Mouse (Mus musculus) midbrain, embryonic 16.5 days (tissue): ENCODE data around the gene Gm49366. TPM values are rescaled to one million over a fixed set of nuclear protein-coding genes. Genes with fewer than 3 reads are reported as not detected.
"Not testable (repeated sequence)": the region's sequence is repeated elsewhere in the genome, so short reads cannot be mapped to it uniquely, and the experiment has no call there.

Experiments used
- ATAC-seq: fragments of 200-750 bp; cut with Nextera tagmentation; 2 replicates; pipeline ENCODE4 v1.8.0; 2017; ENCODE audit warnings: moderate TSS enrichment
- H3K27ac ChIP-seq: fragments of 300-500 bp; sonication (generic); 2 replicates; pipeline ENCODE4 v1.5.1; 2014; ENCODE audit warnings: mild to moderate bottlenecking, low read length, mixed read lengths
- H3K27me3 ChIP-seq: fragments of 300-500 bp; sonication (generic); 2 replicates; pipeline ENCODE4 v1.6.1; 2014; ENCODE audit warnings: low read depth, low read length, mixed read lengths; ENCODE audit not compliant: control insufficient read depth, insufficient read depth
- H3K36me3 ChIP-seq: fragments of 300-500 bp; sonication (generic); 2 replicates; pipeline ENCODE4 v1.6.1; 2014; ENCODE audit warnings: mild to moderate bottlenecking, low read length, moderate library complexity, mixed read lengths; ENCODE audit not compliant: control insufficient read depth, insufficient read depth
- H3K4me1 ChIP-seq: fragments of 300-500 bp; sonication (generic); 2 replicates; pipeline ENCODE4 v1.6.1; 2014; ENCODE audit warnings: mild to moderate bottlenecking, low read length, mixed read lengths; ENCODE audit not compliant: control insufficient read depth, insufficient read depth
- H3K4me2 ChIP-seq: fragments of 300-500 bp; sonication (generic); 2 replicates; pipeline ENCODE4 v1.6.1; 2014; ENCODE audit warnings: mild to moderate bottlenecking, low read length, mixed read lengths
- H3K4me3 ChIP-seq: fragments of 300-500 bp; sonication (generic); 2 replicates; pipeline ENCODE4 v1.5.1; 2014; ENCODE audit warnings: low read depth, mild to moderate bottlenecking, low read length, moderate library complexity, mixed read lengths
- H3K9ac ChIP-seq: fragments of 300-500 bp; sonication (generic); 2 replicates; pipeline ENCODE4 v1.6.1; 2014; ENCODE audit warnings: low read depth, low read length, mixed read lengths
- H3K9me3 ChIP-seq: fragments of 300-500 bp; sonication (generic); replicated peaks from 2 replicates; pipeline ENCODE4 v1.6.1; 2014; ENCODE audit warnings: mild to moderate bottlenecking, low read length, mixed read lengths; ENCODE audit not compliant: control insufficient read depth, poor library complexity, severe bottlenecking
- WGBS: fragments of 180-500 bp; shearing (Covaris S2); extraction: QIAGEN DNeasy Blood & Tissue Kit; methylation state at CpG from one replicate; pipeline ENCODE4 v1.1.7; 2014; 5-methylcytosine and 5-hydroxymethylcytosine counted together
- polyA plus RNA-seq: library from polyadenylated mRNA; unstranded; fragments of >200 nt; fragmentation: Nextera tagmentation; extraction: Ambion mirVana; gene quantifications from 2 replicates; pipeline ENCODE4 v1.2.1, GENCODE M21; 2015

The Gm49366 gene
- polyA plus RNA-seq, 1 experiment from 2014 or later, result not detected

DNA sequence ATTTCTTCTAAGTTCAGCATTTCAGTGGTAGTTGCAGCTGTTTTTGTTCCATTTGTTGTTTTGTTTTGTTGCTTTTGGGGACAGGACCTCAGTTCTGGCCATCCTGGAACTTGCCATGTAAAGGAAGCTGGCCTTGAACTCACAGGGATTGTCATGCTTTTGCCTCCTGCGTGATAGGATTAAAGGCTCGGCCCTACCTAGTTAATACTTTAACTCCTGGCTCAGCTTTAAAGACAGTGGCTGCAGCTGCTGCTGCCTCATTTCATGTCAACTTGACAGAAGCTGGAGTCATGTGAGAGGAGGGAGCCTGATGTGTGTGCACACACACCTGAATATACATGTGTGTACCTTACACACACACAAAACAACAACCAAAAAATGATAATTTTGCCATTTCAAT lies 5.3 kb downstream of the Gm49366 start:
- Histone ChIP-seq H3K9ac (no peak overlapping the region), H3K36me3 (no peaks in the 10 kb centered on the region), H3K27ac (no peak overlapping the region), H3K4me3 (no peak overlapping the region), H3K4me1 (no peaks in the 10 kb centered on the region), H3K9me3 (peaks cover 7% of the 10 kb centered on the region; the same call in 1 of the 2 replicates), H3K4me2 (no peak overlapping the region), H3K27me3 (no peaks in the 10 kb centered on the region)
- ATAC-seq, result no peak
- WGBS, result 54% methylated on average over 2 of the region's 2 CpGs

DNA sequence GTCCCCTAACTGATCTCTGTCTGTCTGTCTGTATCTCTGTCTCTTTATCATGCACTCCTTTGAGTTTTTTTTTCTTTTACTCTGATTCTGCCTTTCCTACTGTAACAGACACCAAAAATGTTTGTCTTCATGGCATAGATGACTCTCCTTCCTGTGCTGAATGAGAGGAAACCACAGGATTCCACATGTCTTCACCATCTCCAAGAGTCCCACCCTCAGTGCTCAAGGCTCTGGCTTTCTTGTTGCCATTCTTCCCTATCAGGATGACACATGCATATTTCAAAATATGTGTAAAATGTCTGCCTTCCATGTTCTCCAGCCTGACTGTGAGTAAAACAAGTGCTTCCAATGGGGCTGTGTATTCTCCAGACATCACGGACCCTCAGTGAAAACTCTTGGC lies 8.2 kb downstream of the Gm49366 start:
- no peaks in the 10 kb centered on the region; the same call in 1 of the 2 replicates for H3K27me3 ChIP-seq
- ATAC-seq, result no peak
- H3K4me3 ChIP-seq, result no peak overlapping the region
- H3K27ac ChIP-seq, result no peak overlapping the region
- WGBS, result 93% methylated on average over 1 of the region's 1 CpGs
- H3K4me1 ChIP-seq, result no peaks in the 10 kb centered on the region
- H3K4me2 ChIP-seq, result no peak overlapping the region
- H3K9me3 ChIP-seq, result peaks cover 5% of the 10 kb centered on the region; the same call in 1 of the 2 replicates
- no peaks in the 10 kb centered on the region for H3K36me3 ChIP-seq
- no peak overlapping the region for H3K9ac ChIP-seq

DNA sequence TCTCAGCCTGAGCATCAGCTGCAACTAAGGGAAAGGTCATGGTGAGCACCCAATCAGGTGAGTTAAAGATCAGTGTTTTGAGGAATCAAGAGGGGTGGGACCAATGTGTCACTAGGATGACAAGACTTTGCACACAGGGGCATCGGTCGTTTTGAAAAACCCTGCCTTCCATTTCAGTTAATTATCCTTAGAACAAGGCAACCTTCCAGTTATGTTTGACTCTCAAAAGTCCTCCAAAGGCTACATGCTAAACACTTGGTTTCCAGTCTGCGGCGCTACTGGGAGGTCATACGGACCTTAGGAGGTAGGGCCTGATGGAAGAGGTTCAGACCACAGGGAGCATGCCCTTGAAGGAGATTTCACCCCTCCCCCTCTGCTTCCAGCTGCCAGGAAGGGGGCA lies 12.0 kb downstream of the Gm49366 start:
- not testable (repeated sequence) for H3K4me1 ChIP-seq, H3K27ac ChIP-seq, H3K4me2 ChIP-seq, H3K4me3 ChIP-seq, H3K36me3 ChIP-seq, H3K9ac ChIP-seq, ATAC-seq, H3K27me3 ChIP-seq, H3K9me3 ChIP-seq
- 79% methylated on average over 5 of the region's 5 CpGs for WGBS

DNA sequence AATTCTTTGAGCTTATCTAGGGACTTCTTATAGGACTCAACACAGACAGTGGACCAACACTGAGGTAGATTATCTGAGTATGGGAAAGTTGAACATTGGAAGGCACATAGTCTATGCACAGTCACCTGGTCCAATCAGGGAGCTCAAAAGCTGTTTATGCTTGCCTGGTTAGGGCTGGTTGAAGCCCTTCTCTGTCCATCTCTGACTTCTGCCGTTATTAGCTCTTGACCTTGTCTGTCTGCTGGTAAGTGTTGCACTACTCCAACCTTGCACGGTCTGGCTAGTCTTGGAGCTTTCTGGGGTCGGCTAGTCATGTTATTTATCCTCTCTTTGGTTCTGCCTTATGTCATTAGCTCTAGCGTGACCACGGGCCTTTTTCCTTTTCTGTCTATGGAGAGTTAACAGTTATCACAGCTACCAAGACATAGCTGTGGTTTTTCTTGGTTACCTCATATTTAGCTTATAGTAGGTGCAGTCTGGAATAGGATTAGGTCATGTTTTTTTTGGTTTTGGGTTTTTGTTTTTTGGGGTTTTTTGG lies 13.3 kb downstream of the Gm49366 start, which contains the start of gene Acot3:
Gene Acot3 (plus strand): TSS at position 208 of the 538 bp plus-strand sequence.
- H3K36me3 ChIP-seq, result no peaks in the 10 kb centered on the region
- H3K27me3 ChIP-seq, result peaks cover 3% of the 10 kb centered on the region; the same call in 1 of the 2 replicates
- H3K4me3 ChIP-seq, result peak within 1 kb of the TSS; percentile 46
- H3K27ac ChIP-seq, result no peak within 1 kb of the TSS
- peaks cover 5% of the 10 kb centered on the region; the same call in 1 of the 2 replicates for H3K9me3 ChIP-seq
- no peak for ATAC-seq
- H3K4me2 ChIP-seq, result peak within 1 kb of the TSS; percentile 73
- 73% methylated on average over 5 of the region's 5 CpGs for WGBS
- no peak within 1 kb of the TSS for H3K9ac ChIP-seq
- H3K4me1 ChIP-seq, result peaks cover 4% of the 10 kb centered on the region; the same call in 1 of the 2 replicates

DNA sequence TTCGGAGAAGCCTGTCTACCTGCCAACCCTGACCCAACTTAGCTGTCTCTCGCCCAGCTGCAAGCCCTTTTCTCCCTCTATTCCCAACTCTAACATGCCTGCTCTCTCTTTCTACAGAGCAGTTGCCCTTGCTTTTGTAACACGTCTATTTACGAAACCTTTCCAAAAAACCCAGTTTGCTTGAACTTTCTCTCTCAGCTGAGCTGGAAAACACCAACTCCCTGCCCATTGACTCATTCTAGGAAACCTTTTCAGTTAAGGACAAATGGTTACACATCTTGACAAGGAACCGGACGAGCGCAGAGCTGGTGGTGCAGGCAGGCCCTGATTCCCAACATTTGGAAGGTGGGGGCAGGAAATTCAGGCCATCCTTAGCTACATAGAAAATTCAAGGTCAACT lies 13.9 kb downstream of the Gm49366 start:
- Histone ChIP-seq H3K4me3 (no peak overlapping the region), H3K36me3 (no peaks in the 10 kb centered on the region), H3K9me3 (peaks cover 5% of the 10 kb centered on the region; the same call in 1 of the 2 replicates), H3K4me1 (peaks cover 4% of the 10 kb centered on the region; the same call in 1 of the 2 replicates), H3K27ac (no peak overlapping the region), H3K9ac (no peak overlapping the region), H3K4me2 (peak overlapping the region; percentile 73; the same call in 1 of the 2 replicates), H3K27me3 (peaks cover 3% of the 10 kb centered on the region; the same call in 1 of the 2 replicates)
- ATAC-seq, result no peak
- 94% methylated on average over 7 of the region's 7 CpGs for WGBS

DNA sequence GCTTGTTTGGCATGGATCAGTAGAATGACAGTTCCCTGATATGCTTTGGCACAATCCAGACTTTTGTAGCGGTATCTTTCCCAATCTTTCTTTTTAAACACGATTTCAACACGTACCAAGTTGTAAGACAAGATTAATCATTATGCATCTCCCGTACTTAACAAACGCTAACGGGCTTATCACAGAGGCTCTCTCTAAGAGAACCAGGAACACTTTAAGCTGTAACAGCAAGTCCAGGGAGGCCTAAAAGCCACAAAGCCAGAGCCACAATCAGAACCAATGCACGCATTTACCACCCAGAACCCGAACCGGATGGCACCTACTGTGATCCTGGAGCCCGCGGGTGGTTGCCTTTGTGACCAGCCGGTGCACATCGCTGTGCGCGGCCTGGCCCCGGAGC lies 14.4 kb downstream of the Gm49366 start:
- WGBS, result 8% methylated on average over 16 of the region's 16 CpGs
- peak overlapping the region; percentile 73 for H3K4me2 ChIP-seq
- peak overlapping the region; percentile 53 for H3K9ac ChIP-seq
- peaks cover 4% of the 10 kb centered on the region; the same call in 1 of the 2 replicates for H3K4me1 ChIP-seq
- peak overlapping the region; percentile 46 for H3K4me3 ChIP-seq
- H3K27me3 ChIP-seq, result peaks cover 3% of the 10 kb centered on the region; the same call in 1 of the 2 replicates
- no peak for ATAC-seq
- no peaks in the 10 kb centered on the region for H3K36me3 ChIP-seq
- H3K27ac ChIP-seq, result no peak overlapping the region
- H3K9me3 ChIP-seq, result peaks cover 4% of the 10 kb centered on the region; the same call in 1 of the 2 replicates

DNA sequence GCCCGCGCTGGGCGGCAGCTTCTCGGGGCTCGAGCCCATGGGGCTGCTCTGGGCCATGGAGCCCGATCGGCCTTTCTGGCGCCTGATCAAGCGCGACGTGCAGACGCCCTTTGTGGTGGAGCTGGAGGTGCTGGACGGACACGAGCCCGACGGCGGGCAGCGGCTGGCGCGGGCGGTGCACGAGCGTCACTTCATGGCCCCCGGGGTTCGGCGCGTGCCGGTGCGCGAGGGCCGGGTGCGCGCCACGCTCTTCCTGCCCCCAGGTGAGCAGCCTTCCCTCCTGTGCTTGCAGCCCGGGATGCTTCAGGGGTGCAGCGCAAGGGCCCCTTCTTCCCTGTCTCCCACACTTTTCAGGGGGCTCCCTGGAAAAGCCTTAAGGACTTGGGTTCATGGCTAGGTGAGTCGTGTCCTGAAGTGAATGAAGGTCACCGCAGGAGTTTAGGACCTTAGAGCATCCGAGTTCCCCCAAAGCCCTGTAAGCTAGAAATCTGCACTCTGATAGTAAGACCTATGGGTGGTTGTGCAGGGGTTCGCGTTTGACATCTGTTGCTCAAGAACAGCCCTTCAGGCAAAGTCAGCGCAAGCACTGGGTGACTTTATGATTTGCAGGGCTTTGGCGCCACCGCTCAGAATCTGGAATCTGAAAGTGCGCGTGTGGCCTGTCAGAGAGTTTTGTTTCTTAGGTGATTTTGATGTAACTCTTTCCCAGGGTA lies 15.1 kb downstream of the Gm49366 start:
- Histone ChIP-seq H3K9ac (peak overlapping the region; percentile 53), H3K4me2 (peak overlapping the region; percentile 73), H3K4me1 (peaks cover 4% of the 10 kb centered on the region; the same call in 1 of the 2 replicates), H3K4me3 (peak overlapping the region; percentile 46), H3K9me3 (no peaks in the 10 kb centered on the region), H3K27ac (no peak overlapping the region), H3K27me3 (peaks cover 3% of the 10 kb centered on the region; the same call in 1 of the 2 replicates), H3K36me3 (no peaks in the 10 kb centered on the region)
- peak; percentile 14; the same call in 1 of the 2 replicates for ATAC-seq
- 3% methylated on average over 28 of the region's 46 CpGs for WGBS

DNA sequence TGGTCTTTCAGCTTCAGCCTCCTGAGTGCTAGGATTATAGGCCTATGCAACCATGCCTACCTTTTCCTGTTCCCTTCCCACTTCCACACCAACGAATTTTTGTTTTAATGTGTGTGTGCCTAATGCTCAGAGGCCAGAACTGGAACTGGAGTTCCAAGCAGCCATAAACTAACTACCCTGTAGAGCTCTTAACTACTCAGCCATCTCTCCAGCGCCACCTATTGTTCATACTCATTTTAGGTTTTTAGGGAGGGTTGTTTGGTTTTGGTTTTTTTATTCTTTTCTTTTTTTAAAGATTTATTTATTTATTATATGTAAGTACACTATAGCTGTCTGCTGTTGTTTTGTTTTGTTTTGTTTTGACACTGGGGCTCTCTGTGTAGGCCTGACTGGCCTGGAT lies 22.2 kb downstream of the Gm49366 start:
- Histone ChIP-seq H3K4me1 (no peaks in the 10 kb centered on the region), H3K4me2 (no peak overlapping the region), H3K36me3 (no peaks in the 10 kb centered on the region), H3K27ac (no peak overlapping the region), H3K4me3 (no peak overlapping the region), H3K9me3 (no peaks in the 10 kb centered on the region), H3K27me3 (no peaks in the 10 kb centered on the region; the same call in 1 of the 2 replicates), H3K9ac (no peak overlapping the region)
- 39% methylated on average over 2 of the region's 2 CpGs for WGBS
- no peak for ATAC-seq

DNA sequence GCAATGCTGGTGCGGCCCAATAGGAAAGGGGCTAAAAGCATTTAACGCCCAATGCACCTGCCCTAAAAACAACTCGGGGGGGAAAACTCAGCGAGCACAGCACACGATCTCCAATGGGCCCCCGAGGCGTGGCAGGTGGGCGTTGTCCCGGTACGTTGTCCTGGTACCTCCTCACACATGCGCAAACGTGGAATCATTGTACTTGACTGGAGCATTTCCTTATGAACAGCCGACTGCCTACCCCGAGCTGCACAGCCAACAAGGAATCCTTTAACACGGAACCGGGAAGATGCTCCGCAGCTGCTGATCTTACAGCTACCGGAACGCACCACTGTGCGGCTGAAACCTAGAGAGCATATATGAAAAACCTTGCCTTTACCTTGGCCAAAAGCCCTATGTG lies 23.6 kb downstream of the Gm49366 start:
- Histone ChIP-seq H3K27ac (no peak overlapping the region), H3K27me3 (no peaks in the 10 kb centered on the region), H3K4me2 (no peak overlapping the region), H3K4me3 (no peak overlapping the region), H3K36me3 (no peaks in the 10 kb centered on the region), H3K4me1 (no peaks in the 10 kb centered on the region), H3K9me3 (no peaks in the 10 kb centered on the region), H3K9ac (no peak overlapping the region)
- WGBS, result 94% methylated on average over 20 of the region's 20 CpGs
- no peak for ATAC-seq
